Mouse (Mus musculus): Measurements from ENCODE around the gene Astn1. TPM values are rescaled to one million over a fixed set of nuclear protein-coding genes. Genes with fewer than 3 reads are reported as not detected.

Astn1 gene
- polyA plus RNA-seq, 1 experiment from 2014 or later: 19.5 TPM

- WGBS: 82% methylated on average over 7 of the region's 7 CpGs
These were observed 235.9 kb downstream of the Astn1 start for GRCm38 (mm10) chr1:158597996-158598395.

GRCm38 (mm10) chr1:158599435-158599834 is 237.4 kb downstream of the Astn1 start:
- no peak for ATAC-seq (ENCODE audit: low FRiP score, low read depth)
- Histone ChIP-seq H3K4me2 (replicated peaks) (no peak overlapping the region), H3K27me3 (replicated peaks) (no peaks in the 10 kb centered on the region), H3K9ac (no peak overlapping the region), H3K27ac (no peak overlapping the region), H3K4me1 (no peaks in the 10 kb centered on the region), H3K9me3 (no peaks in the 10 kb centered on the region), H3K4me3 (no peak overlapping the region), H3K36me3 (no peaks in the 10 kb centered on the region)
- 83% methylated on average over 2 of the region's 2 CpGs for WGBS

More at GRCm38 (mm10) chr1:158597996-158598395, 235.9 kb downstream of the Astn1 start:
- no peaks in the 10 kb centered on the region for H3K27me3 ChIP-seq (replicated peaks)
- no peak overlapping the region for H3K27ac ChIP-seq
- no peak for ATAC-seq (ENCODE audit: low FRiP score, low read depth)
- H3K4me1 ChIP-seq: no peaks in the 10 kb centered on the region
- no peaks in the 10 kb centered on the region for H3K9me3 ChIP-seq
- H3K36me3 ChIP-seq: no peaks in the 10 kb centered on the region
- no peak overlapping the region for H3K9ac ChIP-seq
- no peak overlapping the region for H3K4me3 ChIP-seq
- H3K4me2 ChIP-seq (replicated peaks): no peak overlapping the region

GRCm38 (mm10) chr1:158603056-158603455 is 241.0 kb downstream of the Astn1 start:
- Histone ChIP-seq H3K4me1 (no peaks in the 10 kb centered on the region), H3K9me3 (no peaks in the 10 kb centered on the region), H3K4me3 (no peak overlapping the region), H3K27ac (no peak overlapping the region), H3K36me3 (no peaks in the 10 kb centered on the region), H3K4me2 (replicated peaks) (no peak overlapping the region), H3K9ac (no peak overlapping the region), H3K27me3 (replicated peaks) (no peaks in the 10 kb centered on the region)
- WGBS: 57% methylated on average over 2 of the region's 2 CpGs
- ATAC-seq (ENCODE audit: low FRiP score, low read depth): no peak

- Histone ChIP-seq H3K4me2 (replicated peaks) (no peak overlapping the region), H3K9ac (no peak overlapping the region), H3K4me1 (no peaks in the 10 kb centered on the region), H3K27me3 (replicated peaks) (no peaks in the 10 kb centered on the region), H3K9me3 (no peaks in the 10 kb centered on the region), H3K27ac (no peak overlapping the region), H3K4me3 (no peak overlapping the region), H3K36me3 (no peaks in the 10 kb centered on the region)
- no peak for ATAC-seq (ENCODE audit: low FRiP score, low read depth)
- WGBS: 100% methylated on average over 1 of the region's 1 CpGs
These were observed 242.1 kb downstream of the Astn1 start for GRCm38 (mm10) chr1:158604149-158604548.

GRCm38 (mm10) chr1:158605597-158605996 is 243.5 kb downstream of the Astn1 start:
- no peaks in the 10 kb centered on the region for H3K36me3 ChIP-seq
- no peak overlapping the region for H3K4me3 ChIP-seq
- H3K9ac ChIP-seq: no peak overlapping the region
- H3K9me3 ChIP-seq: no peaks in the 10 kb centered on the region
- H3K27me3 ChIP-seq (replicated peaks): no peaks in the 10 kb centered on the region
- WGBS: 83% methylated on average over 4 of the region's 4 CpGs
- no peak overlapping the region for H3K4me2 ChIP-seq (replicated peaks)
- no peaks in the 10 kb centered on the region for H3K4me1 ChIP-seq
- no peak for ATAC-seq (ENCODE audit: low FRiP score, low read depth)
- no peak overlapping the region for H3K27ac ChIP-seq

- Histone ChIP-seq H3K4me1 (no peaks in the 10 kb centered on the region), H3K9me3 (no peaks in the 10 kb centered on the region), H3K36me3 (peaks cover 4% of the 10 kb centered on the region), H3K27ac (no peak overlapping the region), H3K27me3 (replicated peaks) (no peaks in the 10 kb centered on the region), H3K4me2 (replicated peaks) (no peak overlapping the region), H3K4me3 (no peak overlapping the region), H3K9ac (no peak overlapping the region)
- ATAC-seq (ENCODE audit: low FRiP score, low read depth): no peak
- WGBS: 88% methylated on average over 10 of the region's 10 CpGs
These were observed 244.3 kb downstream of the Astn1 start for GRCm38 (mm10) chr1:158606324-158606723.

GRCm38 (mm10) chr1:158607201-158607600 is 245.1 kb downstream of the Astn1 start:
- no peak overlapping the region for H3K27ac ChIP-seq
- no peaks in the 10 kb centered on the region for H3K27me3 ChIP-seq (replicated peaks)
- no peak overlapping the region for H3K4me3 ChIP-seq
- WGBS: 86% methylated on average over 1 of the region's 1 CpGs
- H3K4me2 ChIP-seq (replicated peaks): no peak overlapping the region
- ATAC-seq (ENCODE audit: low FRiP score, low read depth): no peak
- H3K4me1 ChIP-seq: no peaks in the 10 kb centered on the region
- H3K9me3 ChIP-seq: no peaks in the 10 kb centered on the region
- H3K36me3 ChIP-seq: peaks cover 9% of the 10 kb centered on the region
- H3K9ac ChIP-seq: no peak overlapping the region

- Histone ChIP-seq H3K27me3 (replicated peaks) (no peaks in the 10 kb centered on the region), H3K4me1 (no peaks in the 10 kb centered on the region), H3K4me2 (replicated peaks) (no peak overlapping the region), H3K36me3 (peaks cover 14% of the 10 kb centered on the region), H3K27ac (no peak overlapping the region), H3K9me3 (no peaks in the 10 kb centered on the region), H3K4me3 (no peak overlapping the region), H3K9ac (no peak overlapping the region)
- ATAC-seq (ENCODE audit: low FRiP score, low read depth): no peak
- 86% methylated on average over 1 of the region's 1 CpGs for WGBS
These were observed 253.1 kb downstream of the Astn1 start for GRCm38 (mm10) chr1:158615202-158615601.

GRCm38 (mm10) chr1:158617943-158618342 is 255.9 kb downstream of the Astn1 start:
- no peaks in the 10 kb centered on the region for H3K9me3 ChIP-seq
- ATAC-seq (ENCODE audit: low FRiP score, low read depth): no peak
- no peaks in the 10 kb centered on the region for H3K4me1 ChIP-seq
- WGBS: 72% methylated on average over 4 of the region's 4 CpGs
- no peak overlapping the region for H3K4me2 ChIP-seq (replicated peaks)
- no peaks in the 10 kb centered on the region for H3K36me3 ChIP-seq
- no peak overlapping the region for H3K9ac ChIP-seq
- H3K27me3 ChIP-seq (replicated peaks): no peaks in the 10 kb centered on the region
- H3K4me3 ChIP-seq: no peak overlapping the region
- H3K27ac ChIP-seq: no peak overlapping the region

GRCm38 (mm10) chr1:158632935-158633334 is 270.9 kb downstream of the Astn1 start:
- no peak overlapping the region for H3K4me2 ChIP-seq (replicated peaks)
- H3K27ac ChIP-seq: no peak overlapping the region
- WGBS: 89% methylated on average over 4 of the region's 4 CpGs

GRCm38 (mm10) chr1:158633441-158633840 is 271.4 kb downstream of the Astn1 start:
- no peaks in the 10 kb centered on the region for H3K27me3 ChIP-seq (replicated peaks)
- H3K36me3 ChIP-seq: no peaks in the 10 kb centered on the region
- no peak overlapping the region for H3K4me2 ChIP-seq (replicated peaks)
- no peaks in the 10 kb centered on the region for H3K4me1 ChIP-seq
- WGBS: 58% methylated on average over 2 of the region's 2 CpGs
- H3K9ac ChIP-seq: no peak overlapping the region
- no peak overlapping the region for H3K4me3 ChIP-seq
- no peaks in the 10 kb centered on the region for H3K9me3 ChIP-seq
- no peak overlapping the region for H3K27ac ChIP-seq
- no peak for ATAC-seq (ENCODE audit: low FRiP score, low read depth)

More at GRCm38 (mm10) chr1:158632935-158633334, 270.9 kb downstream of the Astn1 start:
- no peak for ATAC-seq (ENCODE audit: low FRiP score, low read depth)
- no peaks in the 10 kb centered on the region for H3K27me3 ChIP-seq (replicated peaks)
- H3K36me3 ChIP-seq: no peaks in the 10 kb centered on the region
- no peaks in the 10 kb centered on the region for H3K4me1 ChIP-seq
- H3K9ac ChIP-seq: no peak overlapping the region
- H3K4me3 ChIP-seq: no peak overlapping the region
- no peaks in the 10 kb centered on the region for H3K9me3 ChIP-seq

GRCm38 (mm10) chr1:158641306-158641705 is 279.2 kb downstream of the Astn1 start:
- Histone ChIP-seq H3K27ac (no peak overlapping the region), H3K36me3 (no peaks in the 10 kb centered on the region), H3K4me1 (no peaks in the 10 kb centered on the region), H3K9me3 (no peaks in the 10 kb centered on the region), H3K4me3 (no peak overlapping the region), H3K9ac (no peak overlapping the region), H3K4me2 (replicated peaks) (no peak overlapping the region), H3K27me3 (replicated peaks) (no peaks in the 10 kb centered on the region)
- no peak for ATAC-seq (ENCODE audit: low FRiP score, low read depth)
- WGBS: 92% methylated on average over 2 of the region's 2 CpGs

- Histone ChIP-seq H3K9me3 (no peaks in the 10 kb centered on the region), H3K4me3 (no peak overlapping the region), H3K27me3 (replicated peaks) (no peaks in the 10 kb centered on the region), H3K4me1 (no peaks in the 10 kb centered on the region), H3K27ac (no peak overlapping the region), H3K4me2 (replicated peaks) (no peak overlapping the region), H3K36me3 (no peaks in the 10 kb centered on the region), H3K9ac (no peak overlapping the region)
- ATAC-seq (ENCODE audit: low FRiP score, low read depth): no peak
These were observed 280.2 kb downstream of the Astn1 start for GRCm38 (mm10) chr1:158642247-158642646.
